Mouse (Mus musculus) intestine, postnatal 0 days (tissue): ENCODE data around the gene Mogs. TPM values are rescaled to one million over a fixed set of nuclear protein-coding genes. Genes with fewer than 3 reads are reported as not detected.

ENCODE experiments used
- ATAC-seq: fragments of 200-750 bp; cut with Nextera tagmentation; 2 replicates; pipeline ENCODE4 v1.8.0; 2017; ENCODE audit warnings: mild to moderate bottlenecking, moderate TSS enrichment, moderate library complexity
- H3K27ac ChIP-seq: fragments of 300-500 bp; sonication (generic); 2 replicates; pipeline ENCODE4 v1.5.1; 2014; ENCODE audit warnings: mild to moderate bottlenecking, low read depth, low read length, moderate library complexity
- H3K27me3 ChIP-seq: fragments of 300-500 bp; sonication (generic); replicated peaks from 2 replicates; pipeline ENCODE4 v1.6.1; 2014; ENCODE audit warnings: low read length, mixed read lengths; ENCODE audit not compliant: control insufficient read depth, insufficient read depth
- H3K36me3 ChIP-seq: fragments of 300-500 bp; sonication (generic); 2 replicates; pipeline ENCODE4 v1.6.1; 2014; ENCODE audit warnings: mild to moderate bottlenecking, moderate library complexity; ENCODE audit not compliant: control insufficient read depth, insufficient read depth
- H3K4me1 ChIP-seq: fragments of 300-500 bp; sonication (generic); replicated peaks from 2 replicates; pipeline ENCODE4 v1.6.1; 2014; ENCODE audit warnings: antibody characterized with exemption, low read length, mixed read lengths; ENCODE audit not compliant: control insufficient read depth, insufficient read depth
- H3K4me2 ChIP-seq: fragments of 300-500 bp; sonication (generic); replicated peaks from 2 replicates; pipeline ENCODE4 v1.6.1; 2014; ENCODE audit warnings: low read depth, mild to moderate bottlenecking, moderate library complexity
- H3K4me3 ChIP-seq: fragments of 300-500 bp; sonication (generic); 2 replicates; pipeline ENCODE4 v1.5.1; 2014; ENCODE audit warnings: low read depth, low read length
- H3K9ac ChIP-seq: fragments of 300-500 bp; sonication (generic); 2 replicates; pipeline ENCODE4 v1.6.1; 2014; ENCODE audit warnings: mild to moderate bottlenecking, low read depth, low read length
- H3K9me3 ChIP-seq: fragments of 300-500 bp; sonication (generic); 2 replicates; pipeline ENCODE4 v1.6.1; 2016; ENCODE audit warnings: mixed run types; ENCODE audit not compliant: control insufficient read depth
- CTCF ChIP-seq: sonication (generic); IDR thresholded peaks from 2 replicates; pipeline ENCODE4 v1.5.1; 2016; ENCODE audit warnings: low read depth, mild to moderate bottlenecking, control low read depth, antibody characterized with exemption, moderate library complexity
- WGBS: fragments of 180-500 bp; shearing (Covaris S2); extraction: QIAGEN DNeasy Blood & Tissue Kit; methylation state at CpG from one replicate; pipeline ENCODE4 v1.1.7; 2014; 5-methylcytosine and 5-hydroxymethylcytosine counted together
- polyA plus RNA-seq: library from polyadenylated mRNA; unstranded; fragments of >200 nt; fragmentation: Nextera tagmentation; extraction: Ambion mirVana; gene quantifications from 2 replicates; pipeline ENCODE4 v1.2.1, GENCODE M21; 2015

The Mogs gene
- polyA plus RNA-seq, 1 experiment from 2014 or later, result 20.9 TPM

- Histone ChIP-seq H3K4me3 (peak within 1 kb of the TSS; percentile 59), H3K4me2 (peak within 1 kb of the TSS; percentile 87), H3K9me3 (no peaks in the 10 kb centered on the region), H3K27ac (peak within 1 kb of the TSS; percentile 95), H3K4me1 (peaks cover 15% of the 10 kb centered on the region), H3K9ac (peak within 1 kb of the TSS; percentile 79), H3K27me3 (no peaks in the 10 kb centered on the region), H3K36me3 (no peaks in the 10 kb centered on the region)
- peak; percentile 46 for ATAC-seq
- TF ChIP-seq CTCF, result no peak
- 43% methylated on average over 7 of the region's 7 CpGs for WGBS
Observed at GRCm38 (mm10) chr6:83134951-83135513, 19.7 kb downstream of the Mogs start, which contains the start of gene Rtkn. Gene Rtkn (plus strand): TSS chr6:83135463.

GRCm38 (mm10) chr6:83135571-83136161 is 20.4 kb downstream of the Mogs start:
- no peak for ATAC-seq
- Histone ChIP-seq H3K27ac (peak overlapping the region; percentile 95), H3K36me3 (no peaks in the 10 kb centered on the region), H3K9ac (peak overlapping the region; percentile 79), H3K27me3 (no peaks in the 10 kb centered on the region), H3K4me3 (peak overlapping the region; percentile 59), H3K4me1 (peaks cover 15% of the 10 kb centered on the region), H3K4me2 (peak overlapping the region; percentile 87), H3K9me3 (no peaks in the 10 kb centered on the region)
- no peak for TF ChIP-seq CTCF
- WGBS, result 5% methylated on average over 36 of the region's 37 CpGs

- Histone ChIP-seq H3K4me1 (peaks cover 11% of the 10 kb centered on the region), H3K4me3 (peak overlapping the region; percentile 59), H3K9ac (peak overlapping the region; percentile 79), H3K9me3 (no peaks in the 10 kb centered on the region), H3K27ac (peak overlapping the region; percentile 95), H3K36me3 (no peaks in the 10 kb centered on the region), H3K27me3 (no peaks in the 10 kb centered on the region), H3K4me2 (peak overlapping the region; percentile 87)
- ATAC-seq, result no peak
- TF ChIP-seq CTCF, result no peak
- WGBS, result 25% methylated on average over 5 of the region's 5 CpGs
Observed at GRCm38 (mm10) chr6:83136291-83136880, 21.1 kb downstream of the Mogs start.

- Histone ChIP-seq H3K27me3 (no peaks in the 10 kb centered on the region), H3K36me3 (no peaks in the 10 kb centered on the region), H3K4me2 (peak overlapping the region; percentile 87), H3K9ac (peak overlapping the region; percentile 79), H3K4me1 (peaks cover 10% of the 10 kb centered on the region), H3K27ac (peak overlapping the region; percentile 95), H3K9me3 (no peaks in the 10 kb centered on the region), H3K4me3 (peak overlapping the region; percentile 59)
- WGBS, result 2% methylated on average over 26 of the region's 26 CpGs
- TF ChIP-seq CTCF, result no peak
- ATAC-seq, result peak; percentile 58
Observed at GRCm38 (mm10) chr6:83136881-83137575, 21.7 kb downstream of the Mogs start.

- Histone ChIP-seq H3K27ac (peak overlapping the region; percentile 95), H3K4me2 (peak overlapping the region; percentile 87), H3K36me3 (no peaks in the 10 kb centered on the region), H3K4me3 (peak overlapping the region; percentile 59), H3K9me3 (no peaks in the 10 kb centered on the region), H3K27me3 (no peaks in the 10 kb centered on the region), H3K9ac (peak overlapping the region; percentile 79), H3K4me1 (peaks cover 14% of the 10 kb centered on the region)
- peak; percentile 15; the same call in 1 of the 2 replicates for TF ChIP-seq CTCF
- ATAC-seq, result peak; percentile 51
- 0% methylated on average over 12 of the region's 12 CpGs for WGBS
Observed at GRCm38 (mm10) chr6:83137576-83137950, 22.3 kb downstream of the Mogs start.

- Histone ChIP-seq H3K27me3 (no peaks in the 10 kb centered on the region), H3K9ac (peak overlapping the region; percentile 79; the same call in 1 of the 2 replicates), H3K4me3 (peak overlapping the region; percentile 59), H3K36me3 (no peaks in the 10 kb centered on the region), H3K4me1 (peaks cover 14% of the 10 kb centered on the region), H3K9me3 (no peaks in the 10 kb centered on the region), H3K27ac (peak overlapping the region; percentile 95), H3K4me2 (peak overlapping the region; percentile 87)
- 6% methylated on average over 11 of the region's 11 CpGs for WGBS
- ATAC-seq, result no peak
- TF ChIP-seq CTCF, result peak; percentile 42
Observed at GRCm38 (mm10) chr6:83138056-83138455, 22.8 kb downstream of the Mogs start.
